Mouse (Mus musculus): ENCODE results near the gene 9030025P20Rik.
"Not testable (repeated sequence)": the region's sequence is repeated elsewhere in the genome, so short reads cannot be mapped to it uniquely, and the experiment has no call there.

The 9030025P20Rik gene

GRCm38 (mm10) chr17:14990116-14990702 lies 11.9 kb downstream of the 9030025P20Rik start:
- DNase-seq (ENCODE audit: low read depth in 2 of 2, low spot score in 2 of 2), result not testable (repeated sequence)

- not testable (repeated sequence) for DNase-seq (ENCODE audit: low read depth in 2 of 2, low spot score in 2 of 2)
Measured at GRCm38 (mm10) chr17:14992522-14993138, 14.4 kb downstream of the 9030025P20Rik start.

DNA sequence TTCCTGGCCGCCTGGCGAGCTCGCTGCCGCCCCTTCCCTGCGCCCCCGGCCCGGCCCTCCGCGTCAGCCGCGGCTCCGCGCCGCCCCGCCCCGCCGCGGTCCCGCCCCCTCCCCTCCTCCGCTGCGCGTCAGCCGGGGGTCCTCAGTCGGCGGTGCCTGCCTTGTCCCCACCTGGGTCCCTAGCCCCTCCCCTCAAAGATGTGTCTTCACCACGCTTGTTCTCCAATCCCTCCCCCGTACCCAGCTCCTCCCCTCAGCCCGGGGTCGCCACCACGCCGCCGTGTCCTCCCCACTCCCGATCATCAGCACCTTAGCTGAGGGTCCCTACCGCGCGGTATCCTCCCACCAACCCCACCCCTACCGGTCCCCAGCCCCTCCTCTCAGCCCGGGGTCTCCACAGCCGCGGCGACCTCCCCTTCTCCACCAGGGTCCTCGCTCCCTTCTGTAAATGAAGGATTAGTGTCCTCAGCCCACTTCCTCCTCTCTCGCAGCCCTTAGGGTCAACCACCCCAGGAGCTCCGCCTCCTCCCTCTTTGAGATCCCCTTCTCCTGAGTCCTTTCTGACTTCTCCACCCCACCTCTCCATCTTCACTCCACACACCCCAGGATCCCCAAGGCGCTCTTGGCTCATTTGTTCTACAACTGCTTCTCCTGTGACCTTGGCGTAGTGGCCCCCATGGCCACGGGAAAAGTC lies 15.0 kb downstream of the 9030025P20Rik start:
- DNase-seq (ENCODE audit: low read depth in 2 of 2, low spot score in 2 of 2), result not testable (repeated sequence)

GRCm38 (mm10) chr17:14994140-14994539 lies 15.9 kb downstream of the 9030025P20Rik start:
- not testable (repeated sequence) for DNase-seq (ENCODE audit: low read depth in 2 of 2, low spot score in 2 of 2)

GRCm38 (mm10) chr17:15000047-15000446 lies 21.8 kb downstream of the 9030025P20Rik start:
- DNase-seq (ENCODE audit: low read depth in 2 of 2, low spot score in 2 of 2), result not testable (repeated sequence)

GRCm38 (mm10) chr17:15009088-15009487 lies 30.8 kb downstream of the 9030025P20Rik start:
- DNase-seq (ENCODE audit: low read depth in 2 of 2, low spot score in 2 of 2), result not testable (repeated sequence)

DNA sequence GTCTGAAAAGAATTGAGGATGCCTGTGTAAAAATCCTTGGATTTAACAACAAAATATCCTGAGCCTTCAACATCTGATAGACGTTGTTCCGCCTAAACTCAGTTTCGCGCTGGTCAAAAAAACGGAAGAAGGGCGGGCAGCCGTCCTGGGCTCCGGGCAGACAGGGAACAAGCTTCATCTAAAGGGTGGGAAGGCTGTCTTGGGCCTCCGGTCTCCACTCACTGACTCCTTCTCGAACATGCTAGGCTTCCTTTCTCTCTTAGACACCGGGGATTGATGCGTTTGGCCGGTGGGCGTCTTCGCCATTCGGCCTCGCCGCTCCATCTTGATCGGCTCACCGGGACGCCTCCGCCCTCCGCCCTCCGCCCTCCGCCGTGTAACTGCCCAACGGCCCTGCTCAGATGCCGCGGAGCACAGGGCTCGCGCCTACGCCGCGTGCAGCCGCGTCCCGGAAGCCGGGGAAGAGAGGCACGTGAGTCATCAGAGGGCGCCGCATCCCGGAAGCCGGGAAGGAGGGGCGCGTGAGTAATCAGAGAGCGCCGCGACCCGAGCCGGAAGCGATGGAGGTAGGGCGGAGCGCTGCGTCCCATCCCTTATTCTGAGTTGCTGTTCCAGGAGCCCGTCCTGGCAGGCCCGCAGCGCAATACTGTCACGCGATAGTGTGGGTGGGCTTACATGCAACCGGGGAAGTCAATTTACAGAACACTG lies 31.6 kb downstream of the 9030025P20Rik start, which contains the start of gene Gm3435:
Gene Gm3435, plus strand, starts transcription at position 471 of the 708 bp plus-strand sequence.
- DNase-seq (ENCODE audit: low read depth in 2 of 2, low spot score in 2 of 2), result not testable (repeated sequence)

DNA sequence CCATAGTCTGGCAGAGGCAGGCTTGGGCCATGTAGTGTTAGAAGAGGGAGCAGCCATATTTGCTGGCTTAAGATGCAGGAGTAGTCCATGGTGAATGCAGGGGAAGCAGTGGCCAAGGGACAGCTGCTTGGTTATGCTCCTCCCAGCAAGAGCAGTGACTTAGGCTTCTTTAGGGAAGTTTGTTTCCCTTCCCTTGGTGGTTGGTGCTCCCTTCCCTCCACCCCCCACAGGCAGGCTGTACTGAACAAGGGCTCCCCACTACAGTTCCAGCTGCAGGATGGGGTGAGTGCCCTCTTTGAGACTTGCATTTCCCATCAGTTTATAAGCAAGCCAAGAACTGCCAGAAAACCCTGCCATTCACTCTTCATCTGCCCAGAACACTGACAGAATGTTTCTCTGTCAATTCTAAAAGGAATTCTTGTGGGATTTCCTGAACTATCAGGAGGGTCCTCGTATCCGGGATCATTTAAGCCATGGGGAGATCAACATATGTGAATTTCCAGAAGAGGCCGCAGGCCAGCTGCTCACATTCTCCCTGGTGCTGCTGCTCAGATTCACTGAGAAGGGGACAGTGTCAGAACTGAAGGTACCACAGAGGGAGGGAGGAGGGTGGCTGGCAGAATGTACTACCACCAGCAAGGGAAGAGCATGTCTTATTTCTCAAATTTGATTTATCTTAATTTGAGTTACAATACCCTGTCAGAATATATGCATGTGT lies 43.4 kb downstream of the 9030025P20Rik start:
- DNase-seq (ENCODE audit: low read depth in 2 of 2, low spot score in 2 of 2), result not testable (repeated sequence)

- DNase-seq (ENCODE audit: low read depth in 2 of 2, low spot score in 2 of 2), result not testable (repeated sequence)
Measured at GRCm38 (mm10) chr17:15023878-15024492, 45.7 kb downstream of the 9030025P20Rik start.

GRCm38 (mm10) chr17:15024502-15025193 lies 46.4 kb downstream of the 9030025P20Rik start:
- DNase-seq (ENCODE audit: low read depth in 2 of 2, low spot score in 2 of 2), result not testable (repeated sequence)

DNA sequence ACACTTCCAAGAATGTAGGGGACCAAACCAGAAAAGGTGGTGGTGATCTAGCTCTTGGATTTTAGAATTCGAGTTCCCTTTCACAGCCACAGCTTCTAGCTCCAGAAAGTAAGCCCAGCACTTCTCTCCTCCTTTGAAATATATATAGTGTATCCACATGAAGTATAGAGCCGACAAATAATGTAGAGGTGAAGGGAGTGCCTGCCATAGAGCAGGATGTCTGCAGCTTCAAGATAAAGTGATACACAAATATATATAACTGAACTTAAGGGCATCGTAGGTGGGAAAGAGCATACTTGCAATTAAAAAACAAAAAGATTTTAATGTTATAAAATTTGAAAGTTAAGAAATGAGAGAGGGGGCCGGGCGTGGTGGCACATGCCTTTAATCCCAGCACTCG lies 47.2 kb downstream of the 9030025P20Rik start:
- not testable (repeated sequence) for DNase-seq (ENCODE audit: low read depth in 2 of 2, low spot score in 2 of 2)

DNA sequence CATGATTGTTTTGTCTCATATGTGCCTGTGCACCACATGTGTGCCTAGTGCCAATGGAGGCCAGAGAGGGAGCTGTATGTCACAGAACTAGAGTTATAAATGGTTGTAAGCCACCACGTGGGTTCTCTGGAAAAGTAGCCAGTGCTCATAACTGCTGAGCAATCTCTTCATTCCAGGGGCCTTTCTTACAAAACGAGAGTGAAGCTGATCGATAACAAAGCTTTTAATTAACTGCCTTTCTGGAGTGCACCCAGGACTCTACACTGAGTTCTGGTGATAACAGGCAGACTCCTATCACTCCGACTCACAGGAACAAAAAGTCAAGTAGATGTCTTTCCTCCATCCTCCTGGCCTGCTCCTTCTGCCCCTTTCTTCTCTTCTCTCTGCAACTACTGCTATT lies 53.1 kb downstream of the 9030025P20Rik start:
- DNase-seq (ENCODE audit: low read depth in 2 of 2, low spot score in 2 of 2), result not testable (repeated sequence)

GRCm38 (mm10) chr17:15040455-15040854 lies 62.2 kb downstream of the 9030025P20Rik start:
- DNase-seq (ENCODE audit: low read depth in 2 of 2, low spot score in 2 of 2), result not testable (repeated sequence)

Data from CD8-positive naive resting alpha-beta T cell, adult 2 months (primary cell).